Mouse (Mus musculus): ENCODE results near the gene Epn1. TPM values are rescaled to one million over a fixed set of nuclear protein-coding genes. Genes with fewer than 3 reads are reported as not detected.
A peak's percentile ranks its signal among the peaks of the same experiment; 100 is the strongest.

Epn1 gene
- 55.8 and 56.9 TPM in 2 replicates for polyA plus RNA-seq (2015; fragmentation: Nextera tagmentation; extraction: Ambion mirVana)

- Histone ChIP-seq H3K27me3 (ENCODE audit: control insufficient read depth, insufficient read depth, low read length) (no peaks in the 10 kb centered on the region), H3K4me1 (ENCODE audit: control insufficient read depth, insufficient read depth, low read length) (peaks cover 18% of the 10 kb centered on the region), H3K36me3 (ENCODE audit: control insufficient read depth, insufficient read depth) (peaks cover 40% of the 10 kb centered on the region), H3K9me3 (replicated peaks; ENCODE audit: control insufficient read depth, low read length) (no peaks in the 10 kb centered on the region), H3K4me2 (ENCODE audit: low read depth, low read length) (peak within 1 kb of the TSS; percentile 81), H3K27ac (ENCODE audit: low read length) (peak within 1 kb of the TSS; percentile 87), H3K9ac (ENCODE audit: low read length) (peak within 1 kb of the TSS; percentile 97), H3K4me3 (ENCODE audit: low read length) (peak within 1 kb of the TSS; percentile 87)
- ATAC-seq (replicated peaks; ENCODE audit: extremely low read depth, insufficient read depth, low FRiP score), result peak; percentile 97
- under 1% methylated on average over 81 of the region's 81 CpGs for WGBS
These were observed at the start of gene Epn1 for GRCm38 (mm10) chr7:5080010-5080751. Epn1 (plus strand) TSS chr7:5080235.

GRCm38 (mm10) chr7:5030554-5031275 lies 49.3 kb upstream of the Epn1 start:
- no peak overlapping the region for H3K4me2 ChIP-seq (ENCODE audit: low read depth, low read length)
- peaks cover 33% of the 10 kb centered on the region for H3K9me3 ChIP-seq (replicated peaks; ENCODE audit: control insufficient read depth, low read length)
- no peak for ATAC-seq (replicated peaks; ENCODE audit: extremely low read depth, insufficient read depth, low FRiP score)
- no peak overlapping the region for H3K9ac ChIP-seq (ENCODE audit: low read length)
- H3K4me3 ChIP-seq (ENCODE audit: low read length), result no peak overlapping the region
- H3K27ac ChIP-seq (ENCODE audit: low read length), result no peak overlapping the region
- WGBS, result 85% methylated on average over 63 of the region's 63 CpGs
- H3K36me3 ChIP-seq (ENCODE audit: control insufficient read depth, insufficient read depth), result peaks cover 76% of the 10 kb centered on the region
- no peaks in the 10 kb centered on the region for H3K27me3 ChIP-seq (ENCODE audit: control insufficient read depth, insufficient read depth, low read length)
- no peaks in the 10 kb centered on the region for H3K4me1 ChIP-seq (ENCODE audit: control insufficient read depth, insufficient read depth, low read length)

- 82% methylated on average over 46 of the region's 46 CpGs for WGBS
These were observed 48.5 kb upstream of the Epn1 start for GRCm38 (mm10) chr7:5031496-5031895.

GRCm38 (mm10) chr7:5033818-5034217 lies 46.2 kb upstream of the Epn1 start, which contains the start of gene 4632433K11Rik:
4632433K11Rik (plus strand) TSS chr7:5034118.
- Histone ChIP-seq H3K27me3 (ENCODE audit: control insufficient read depth, insufficient read depth, low read length) (no peaks in the 10 kb centered on the region), H3K4me1 (ENCODE audit: control insufficient read depth, insufficient read depth, low read length) (peaks cover 9% of the 10 kb centered on the region), H3K9ac (ENCODE audit: low read length) (no peak within 1 kb of the TSS), H3K27ac (ENCODE audit: low read length) (no peak within 1 kb of the TSS), H3K36me3 (ENCODE audit: control insufficient read depth, insufficient read depth) (peaks cover 70% of the 10 kb centered on the region), H3K9me3 (replicated peaks; ENCODE audit: control insufficient read depth, low read length) (peaks cover 33% of the 10 kb centered on the region), H3K4me2 (ENCODE audit: low read depth, low read length) (no peak within 1 kb of the TSS), H3K4me3 (ENCODE audit: low read length) (no peak within 1 kb of the TSS)
- no peak for ATAC-seq (replicated peaks; ENCODE audit: extremely low read depth, insufficient read depth, low FRiP score)
- 84% methylated on average over 3 of the region's 3 CpGs for WGBS

More at GRCm38 (mm10) chr7:5031496-5031895, 48.5 kb upstream of the Epn1 start:
- no peak for ATAC-seq (replicated peaks; ENCODE audit: extremely low read depth, insufficient read depth, low FRiP score)
- Histone ChIP-seq H3K9ac (ENCODE audit: low read length) (no peak overlapping the region), H3K27ac (ENCODE audit: low read length) (no peak overlapping the region), H3K4me1 (ENCODE audit: control insufficient read depth, insufficient read depth, low read length) (no peaks in the 10 kb centered on the region), H3K9me3 (replicated peaks; ENCODE audit: control insufficient read depth, low read length) (peaks cover 33% of the 10 kb centered on the region), H3K27me3 (ENCODE audit: control insufficient read depth, insufficient read depth, low read length) (no peaks in the 10 kb centered on the region), H3K36me3 (ENCODE audit: control insufficient read depth, insufficient read depth) (peaks cover 77% of the 10 kb centered on the region), H3K4me3 (ENCODE audit: low read length) (no peak overlapping the region), H3K4me2 (ENCODE audit: low read depth, low read length) (no peak overlapping the region)

- Histone ChIP-seq H3K9me3 (replicated peaks; ENCODE audit: control insufficient read depth, low read length) (peaks cover 16% of the 10 kb centered on the region), H3K27me3 (ENCODE audit: control insufficient read depth, insufficient read depth, low read length) (no peaks in the 10 kb centered on the region), H3K36me3 (ENCODE audit: control insufficient read depth, insufficient read depth) (peaks cover 53% of the 10 kb centered on the region), H3K4me3 (ENCODE audit: low read length) (no peak overlapping the region), H3K4me1 (ENCODE audit: control insufficient read depth, insufficient read depth, low read length) (peaks cover 9% of the 10 kb centered on the region), H3K27ac (ENCODE audit: low read length) (no peak overlapping the region), H3K4me2 (ENCODE audit: low read depth, low read length) (no peak overlapping the region), H3K9ac (ENCODE audit: low read length) (no peak overlapping the region)
- WGBS, result 96% methylated on average over 17 of the region's 17 CpGs
- no peak for ATAC-seq (replicated peaks; ENCODE audit: extremely low read depth, insufficient read depth, low FRiP score)
These were observed 44.4 kb upstream of the Epn1 start for GRCm38 (mm10) chr7:5035628-5036027.

- Histone ChIP-seq H3K9ac (ENCODE audit: low read length) (no peak overlapping the region), H3K27me3 (ENCODE audit: control insufficient read depth, insufficient read depth, low read length) (no peaks in the 10 kb centered on the region), H3K4me3 (ENCODE audit: low read length) (no peak overlapping the region), H3K27ac (ENCODE audit: low read length) (no peak overlapping the region), H3K9me3 (replicated peaks; ENCODE audit: control insufficient read depth, low read length) (peaks cover 10% of the 10 kb centered on the region), H3K4me2 (ENCODE audit: low read depth, low read length) (no peak overlapping the region), H3K36me3 (ENCODE audit: control insufficient read depth, insufficient read depth) (peaks cover 50% of the 10 kb centered on the region), H3K4me1 (ENCODE audit: control insufficient read depth, insufficient read depth, low read length) (peaks cover 9% of the 10 kb centered on the region)
- ATAC-seq (replicated peaks; ENCODE audit: extremely low read depth, insufficient read depth, low FRiP score), result no peak
- 89% methylated on average over 9 of the region's 9 CpGs for WGBS
These were observed 43.9 kb upstream of the Epn1 start for GRCm38 (mm10) chr7:5036136-5036535.

- Histone ChIP-seq H3K4me2 (ENCODE audit: low read depth, low read length) (no peak overlapping the region), H3K4me1 (ENCODE audit: control insufficient read depth, insufficient read depth, low read length) (peaks cover 9% of the 10 kb centered on the region), H3K27ac (ENCODE audit: low read length) (no peak overlapping the region; the same call in 1 of the 2 replicates), H3K9ac (ENCODE audit: low read length) (no peak overlapping the region; the same call in 1 of the 2 replicates), H3K9me3 (replicated peaks; ENCODE audit: control insufficient read depth, low read length) (peaks cover 2% of the 10 kb centered on the region), H3K36me3 (ENCODE audit: control insufficient read depth, insufficient read depth) (peaks cover 41% of the 10 kb centered on the region), H3K27me3 (ENCODE audit: control insufficient read depth, insufficient read depth, low read length) (no peaks in the 10 kb centered on the region), H3K4me3 (ENCODE audit: low read length) (no peak overlapping the region)
- WGBS, result 89% methylated on average over 7 of the region's 7 CpGs
- ATAC-seq (replicated peaks; ENCODE audit: extremely low read depth, insufficient read depth, low FRiP score), result no peak
These were observed 43.0 kb upstream of the Epn1 start for GRCm38 (mm10) chr7:5037026-5037425.

GRCm38 (mm10) chr7:5037467-5037866 lies 42.6 kb upstream of the Epn1 start:
- Histone ChIP-seq H3K4me3 (ENCODE audit: low read length) (peak overlapping the region; percentile 86), H3K27ac (ENCODE audit: low read length) (peak overlapping the region; percentile 98), H3K4me2 (ENCODE audit: low read depth, low read length) (peak overlapping the region; percentile 64), H3K27me3 (ENCODE audit: control insufficient read depth, insufficient read depth, low read length) (no peaks in the 10 kb centered on the region), H3K9ac (ENCODE audit: low read length) (peak overlapping the region; percentile 92), H3K9me3 (replicated peaks; ENCODE audit: control insufficient read depth, low read length) (no peaks in the 10 kb centered on the region), H3K36me3 (ENCODE audit: control insufficient read depth, insufficient read depth) (peaks cover 37% of the 10 kb centered on the region), H3K4me1 (ENCODE audit: control insufficient read depth, insufficient read depth, low read length) (peaks cover 9% of the 10 kb centered on the region)
- ATAC-seq (replicated peaks; ENCODE audit: extremely low read depth, insufficient read depth, low FRiP score), result no peak
- WGBS, result 74% methylated on average over 8 of the region's 8 CpGs

Data from heart, embryonic 16.5 days (tissue).